In the genomic region with DNA sequence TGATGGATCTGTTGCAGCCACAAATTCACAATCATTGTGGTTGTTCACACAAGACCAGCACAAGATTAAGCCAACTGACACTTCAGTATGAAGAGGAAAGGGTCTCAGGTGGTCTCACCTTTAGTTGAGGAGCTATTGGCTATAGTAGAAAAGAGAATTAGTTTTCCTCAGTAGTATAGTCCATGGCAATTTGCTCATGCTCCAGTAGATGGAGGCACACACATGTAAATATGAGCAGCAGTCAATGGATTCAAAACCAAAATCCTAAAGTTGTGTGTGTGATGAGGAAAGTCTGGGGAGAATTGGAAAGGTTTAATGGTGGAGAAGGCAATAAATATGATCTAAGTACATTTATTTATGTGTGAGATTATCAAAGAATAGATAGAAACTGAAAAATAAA, we compare ENCODE assay signal across 15 mouse cellular contexts. TPM values are rescaled to one million over a fixed set of nuclear protein-coding genes. Genes with fewer than 3 reads are reported as not detected.
DNase-seq lines count a peak whose midpoint lies in the region; ATAC-seq and TF ChIP-seq lines count a peak whose summit lies in the region.
"Had no signal": no experiment of that assay in that cellular context is flagged by ENCODE, and none has a peak within 500 bp of the region (broad histone marks: within the 10 kb centered on the region; RNA-seq: fewer than 3 reads in every experiment).

No protein-coding gene starts in this region.

- no peaks in the 10 kb centered on the region for H3K4me1 ChIP-seq in forebrain, postnatal 0 days (ENCODE audit: insufficient read depth)
- no peaks in the 10 kb centered on the region for H3K4me1 ChIP-seq in forebrain, embryonic 15.5 days

- H3K9ac ChIP-seq in forebrain, postnatal 0 days: no peak overlapping the region
- no peak overlapping the region for H3K9ac ChIP-seq in forebrain, embryonic 15.5 days (replicated peaks)
- H3K9ac ChIP-seq: liver, embryonic 14.5 days had no signal

- no peaks in the 10 kb centered on the region for H3K36me3 ChIP-seq in forebrain, postnatal 0 days (ENCODE audit: insufficient read depth)
- no peaks in the 10 kb centered on the region for H3K36me3 ChIP-seq in forebrain, embryonic 15.5 days
- H3K36me3 ChIP-seq: G1E had no signal

- TF ChIP-seq CTCF in forebrain, postnatal 0 days (IDR thresholded peaks at IDR 0.05; ENCODE audit: low read depth): peak; percentile 78

- no peaks in the 10 kb centered on the region for H3K9me3 ChIP-seq in forebrain, postnatal 0 days (ENCODE audit: low read length)
- no peaks in the 10 kb centered on the region for H3K9me3 ChIP-seq in forebrain, embryonic 15.5 days
- H3K9me3 ChIP-seq: G1E had no signal

- H3K27me3 ChIP-seq in forebrain, postnatal 0 days (ENCODE audit: insufficient read depth, low read length): no peaks in the 10 kb centered on the region
- no peaks in the 10 kb centered on the region for H3K27me3 ChIP-seq in forebrain, embryonic 15.5 days

- no peak overlapping the region for H3K4me2 ChIP-seq in forebrain, postnatal 0 days (ENCODE audit: low read depth)
- H3K4me2 ChIP-seq in forebrain, embryonic 15.5 days (replicated peaks): no peak overlapping the region

- peak; percentile 81; the same call in 1 of the 2 replicates for ATAC-seq in forebrain, postnatal 0 days
- ATAC-seq in forebrain, embryonic 15.5 days (replicated peaks): no peak
- peak; percentile 57 for ATAC-seq in megakaryocyte progenitor cell, adult 5-6 weeks (replicated peaks; ENCODE audit: poor library complexity)
- ATAC-seq in monocyte, adult 5-6 weeks (replicated peaks; ENCODE audit: insufficient number of reproducible peaks, low FRiP score, low TSS enrichment, poor library complexity, severe bottlenecking): no peak

- H3K27ac ChIP-seq in forebrain, postnatal 0 days (ENCODE audit: low read depth, low read length): no peak overlapping the region
- no peak overlapping the region for H3K27ac ChIP-seq in forebrain, embryonic 15.5 days (replicated peaks)
- H3K27ac ChIP-seq: liver, embryonic 14.5 days had no signal

- no peak overlapping the region for H3K4me3 ChIP-seq in forebrain, postnatal 0 days (ENCODE audit: low read depth, low read length)
- no peak overlapping the region for H3K4me3 ChIP-seq in forebrain, embryonic 15.5 days

- intact Hi-C loops in left cerebral cortex, postnatal 14 days (cut with DNase I): loop anchor here (2.0 to 5.0 kb wide), 2 partner anchors 427 to 855 kb away; no protein-coding TSS in a partner anchor
- intact Hi-C loops in left cerebral cortex, postnatal 4 days (cut with DNase I): loop anchor here (10.0 kb wide), 1 partner anchor 423 kb away; no protein-coding TSS in a partner anchor

- peak; percentile 54 for DNase-seq in forebrain, postnatal 0 days
- peak; percentile 6 to 36 for DNase-seq in left cerebral cortex, postnatal 14 days (ENCODE audit: low spot score in 2 of 2)
- no peak for DNase-seq in left cerebral cortex, postnatal 4 days
- peak; percentile 6 for DNase-seq in Muller cell, postnatal 12 days (ENCODE audit: inconsistent ontology term)
- no peak for DNase-seq in heart, postnatal 4 days
- DNase-seq: gastrocnemius, postnatal 10 days; thymus, adult 2 months had no signal

RNA-seq across cellular contexts. Expression of a gene that starts 7.4 kb away (rescaled TPM):
- total RNA-seq in forebrain, postnatal 0 days (2014; rRNA removed): 7.1 and 8.2 TPM in 2 replicates
- 10.7 and 12.1 TPM in 2 replicates for polyA plus RNA-seq in forebrain, postnatal 0 days (2015; fragmentation: Nextera tagmentation; extraction: Ambion mirVana)
- polyA plus RNA-seq in forebrain, embryonic 15.5 days (2015; fragmentation: Nextera tagmentation; extraction: Ambion mirVana): 3.7 and 8.5 TPM in 2 replicates
- under 1 TPM in 1 of 2 experiments, not detected in 1; 0.38 TPM for total RNA-seq in left cerebral cortex, postnatal 14 days (2021)
- total RNA-seq in left cerebral cortex, postnatal 4 days (2021): under 1 TPM; 0.54 to 0.58 TPM
- not detected in 2 replicates for total RNA-seq in megakaryocyte progenitor cell, adult 5-6 weeks (2015)
- total RNA-seq in megakaryocyte progenitor cell, adult 5-6 weeks (2017): not detected in 2 replicates
- total RNA-seq in monocyte, adult 5-6 weeks (2017): not detected in 3 replicates
- total RNA-seq in heart, postnatal 4 days (2021): not detected
- total RNA-seq: adrenal gland, postnatal 4 days; G1E; gastrocnemius, postnatal 10 days; hematopoietic stem cell, adult 5-6 weeks had no signal
- polyA plus RNA-seq: embryonic facial prominence, embryonic 11.5 days; G1E; liver, embryonic 14.5 days had no signal

RNA-seq across cellular contexts. Expression of a gene that starts 10.8 kb away (rescaled TPM):
- not detected in 2 replicates for total RNA-seq in forebrain, postnatal 0 days (2014; rRNA removed)
- 0.18 and 0.23 TPM in 2 replicates for polyA plus RNA-seq in forebrain, postnatal 0 days (2015; fragmentation: Nextera tagmentation; extraction: Ambion mirVana)
- not detected in 2 replicates for polyA plus RNA-seq in forebrain, embryonic 15.5 days (2015; fragmentation: Nextera tagmentation; extraction: Ambion mirVana)
- total RNA-seq in left cerebral cortex, postnatal 14 days (2021): not detected
- total RNA-seq in left cerebral cortex, postnatal 4 days (2021): not detected
- 0.89 TPM in 1 of 2 replicates, not detected in the other for total RNA-seq in megakaryocyte progenitor cell, adult 5-6 weeks (2015)
- total RNA-seq in megakaryocyte progenitor cell, adult 5-6 weeks (2017): 0.24 and 0.92 TPM in 2 replicates
- total RNA-seq in monocyte, adult 5-6 weeks (2017): 1.1 to 4.9 TPM in 2 of 3 replicates, not detected in the other
- under 1 TPM; 0.36 to 0.43 TPM for total RNA-seq in heart, postnatal 4 days (2021)
- total RNA-seq: adrenal gland, postnatal 4 days; G1E; gastrocnemius, postnatal 10 days had no signal
- polyA plus RNA-seq: embryonic facial prominence, embryonic 11.5 days; G1E; liver, embryonic 14.5 days had no signal

RNA-seq across cellular contexts. Expression of a gene that starts 48.3 kb away (rescaled TPM):
- 5.7 and 6.5 TPM in 2 replicates for total RNA-seq in forebrain, postnatal 0 days (2014; rRNA removed)
- 2.6 and 3.8 TPM in 2 replicates for polyA plus RNA-seq in forebrain, postnatal 0 days (2015; fragmentation: Nextera tagmentation; extraction: Ambion mirVana)
- polyA plus RNA-seq in forebrain, embryonic 15.5 days (2015; fragmentation: Nextera tagmentation; extraction: Ambion mirVana): 4.1 and 4.5 TPM in 2 replicates
- 1 to 10 TPM; 1.3 to 1.6 TPM for total RNA-seq in left cerebral cortex, postnatal 14 days (2021)
- total RNA-seq in left cerebral cortex, postnatal 4 days (2021): 1 to 10 TPM; 3.2 to 3.8 TPM
- total RNA-seq in megakaryocyte progenitor cell, adult 5-6 weeks (2015): 4.0 and 4.5 TPM in 2 replicates
- 1.4 and 1.5 TPM in 2 replicates for total RNA-seq in megakaryocyte progenitor cell, adult 5-6 weeks (2017)
- 0.95 to 3.8 TPM (median 2.4 TPM) in 3 replicates for total RNA-seq in monocyte, adult 5-6 weeks (2017)
- under 1 TPM; 0.47 to 0.48 TPM for total RNA-seq in heart, postnatal 4 days (2021)

Comparison
In these comparisons a context has a peak if more than half of its experiments do, and no peak if none do; other contexts are left out.
1. ATAC-seq: peak in forebrain, postnatal 0 days (single experiment) and megakaryocyte progenitor cell, adult 5-6 weeks (single experiment); none in forebrain, embryonic 15.5 days (single experiment) and monocyte, adult 5-6 weeks (single experiment).
2. DNase-seq: peak in forebrain, postnatal 0 days (single experiment), left cerebral cortex, postnatal 14 days (2 of 2) and Muller cell, postnatal 12 days (single experiment); none in left cerebral cortex, postnatal 4 days (single experiment) and heart, postnatal 4 days (single experiment).